Mouse (Mus musculus) limb, embryonic 15.5 days (tissue): ENCODE results near the gene Spc25. TPM values are rescaled to one million over a fixed set of nuclear protein-coding genes. Genes with fewer than 3 reads are reported as not detected.

Experiments used
- ATAC-seq: fragments of 200-750 bp; cut with Nextera tagmentation; 2 replicates; pipeline ENCODE4 v1.8.0; 2017; ENCODE audit warnings: low read depth, moderate TSS enrichment; ENCODE audit not compliant: insufficient number of reproducible peaks, low FRiP score, low TSS enrichment
- H3K27ac ChIP-seq: fragments of 300-500 bp; sonication (generic); 2 replicates; pipeline ENCODE4 v1.5.1; 2015; ENCODE audit warnings: moderate library complexity, mild to moderate bottlenecking, inconsistent platforms
- H3K27me3 ChIP-seq: fragments of 300-500 bp; sonication (generic); 2 replicates; pipeline ENCODE4 v1.6.1; 2015; ENCODE audit warnings: inconsistent platforms
- H3K36me3 ChIP-seq: fragments of 300-500 bp; sonication (generic); 2 replicates; pipeline ENCODE4 v1.6.1; 2015; ENCODE audit warnings: inconsistent platforms
- H3K4me1 ChIP-seq: fragments of 300-500 bp; sonication (generic); 2 replicates; pipeline ENCODE4 v1.6.1; 2015; ENCODE audit warnings: inconsistent platforms
- H3K4me2 ChIP-seq: fragments of 300-500 bp; sonication (generic); 2 replicates; pipeline ENCODE4 v1.6.1; 2015; ENCODE audit warnings: mild to moderate bottlenecking, inconsistent platforms
- H3K4me3 ChIP-seq: fragments of 300-500 bp; sonication (generic); 2 replicates; pipeline ENCODE4 v1.5.1; 2015; ENCODE audit warnings: mild to moderate bottlenecking, inconsistent platforms
- H3K9ac ChIP-seq: fragments of 300-500 bp; sonication (generic); 2 replicates; pipeline ENCODE4 v1.6.1; 2015; ENCODE audit warnings: inconsistent platforms
- H3K9me3 ChIP-seq: fragments of 300-500 bp; sonication (generic); 2 replicates; pipeline ENCODE4 v1.6.1; 2016; ENCODE audit warnings: inconsistent platforms
- WGBS: fragments of 180-500 bp; shearing (Covaris S2); methylation state at CpG from one replicate; pipeline ENCODE4 v1.1.7; 2015; 5-methylcytosine and 5-hydroxymethylcytosine counted together
- polyA plus RNA-seq: library from polyadenylated mRNA; unstranded; fragments of >200 nt; fragmentation: Nextera tagmentation; extraction: Ambion mirVana; gene quantifications from 2 replicates; pipeline ENCODE4 v1.2.1, GENCODE M21; 2015

Spc25 gene
- polyA plus RNA-seq, 1 experiment from 2014 or later: 132 TPM

DNA sequence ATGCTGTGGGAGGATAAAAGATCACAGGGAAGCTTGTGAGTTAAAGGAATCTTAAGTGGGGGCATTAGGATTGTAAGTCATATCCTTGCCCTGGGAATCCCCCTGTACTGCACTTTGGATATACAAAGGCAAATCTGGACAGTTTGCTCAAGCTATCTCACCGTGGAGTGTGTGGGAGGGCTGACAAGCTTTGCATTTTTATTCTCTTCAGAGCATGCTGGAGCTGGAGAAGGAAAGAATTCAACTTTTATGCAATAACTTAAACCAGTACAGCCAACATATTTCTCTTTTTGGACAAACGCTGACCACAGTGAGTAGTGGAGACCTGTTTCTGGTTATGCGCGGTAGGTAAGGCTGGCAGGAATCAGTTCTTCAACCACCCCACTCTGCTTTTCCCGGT, 30.7 kb downstream of the Spc25 start:
- no peak overlapping the region for H3K9ac ChIP-seq
- no peaks in the 10 kb centered on the region for H3K36me3 ChIP-seq
- H3K4me2 ChIP-seq: no peak overlapping the region
- 77% methylated on average over 5 of the region's 5 CpGs for WGBS
- H3K4me3 ChIP-seq: no peak overlapping the region
- H3K9me3 ChIP-seq: no peaks in the 10 kb centered on the region
- H3K27ac ChIP-seq: no peak overlapping the region
- ATAC-seq: no peak
- H3K27me3 ChIP-seq: no peaks in the 10 kb centered on the region
- H3K4me1 ChIP-seq: no peaks in the 10 kb centered on the region

DNA sequence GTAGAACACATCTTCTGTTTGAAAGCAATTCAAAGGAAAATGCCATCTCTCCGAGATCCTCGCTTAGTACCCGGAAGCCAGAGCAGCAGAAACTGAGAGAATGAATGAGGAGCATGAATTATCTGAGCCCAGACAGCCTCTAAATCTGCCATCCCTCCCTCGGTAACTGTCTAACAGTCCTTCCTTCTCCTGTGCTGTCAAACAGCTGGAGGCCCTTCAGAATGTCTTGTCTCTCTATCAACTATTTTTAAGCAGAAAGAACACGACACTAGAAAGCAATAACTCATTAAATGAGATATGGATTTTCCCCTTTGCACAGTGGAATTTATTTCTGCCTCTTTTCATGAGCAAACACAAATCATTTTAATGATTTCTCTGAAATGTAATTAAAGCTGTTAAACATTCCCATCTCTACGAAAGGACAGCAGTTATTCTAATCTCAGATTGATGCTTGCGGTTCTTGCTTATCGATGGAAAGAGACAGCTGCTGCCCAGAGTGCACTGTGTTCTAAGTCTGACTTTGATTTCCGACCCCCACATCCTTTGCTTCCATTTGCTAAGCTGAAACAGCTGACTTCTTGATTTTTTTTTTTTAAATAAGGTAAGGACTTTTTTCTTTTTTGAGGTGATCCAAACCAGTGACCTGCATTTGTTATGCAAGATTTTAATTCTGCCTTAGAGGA, 35.5 kb downstream of the Spc25 start:
- Histone ChIP-seq H3K36me3 (no peaks in the 10 kb centered on the region), H3K27ac (no peak overlapping the region), H3K4me3 (no peak overlapping the region), H3K4me1 (no peaks in the 10 kb centered on the region), H3K9ac (no peak overlapping the region), H3K4me2 (no peak overlapping the region), H3K27me3 (no peaks in the 10 kb centered on the region), H3K9me3 (no peaks in the 10 kb centered on the region)
- 50% methylated on average over 9 of the region's 9 CpGs for WGBS
- ATAC-seq: no peak

DNA sequence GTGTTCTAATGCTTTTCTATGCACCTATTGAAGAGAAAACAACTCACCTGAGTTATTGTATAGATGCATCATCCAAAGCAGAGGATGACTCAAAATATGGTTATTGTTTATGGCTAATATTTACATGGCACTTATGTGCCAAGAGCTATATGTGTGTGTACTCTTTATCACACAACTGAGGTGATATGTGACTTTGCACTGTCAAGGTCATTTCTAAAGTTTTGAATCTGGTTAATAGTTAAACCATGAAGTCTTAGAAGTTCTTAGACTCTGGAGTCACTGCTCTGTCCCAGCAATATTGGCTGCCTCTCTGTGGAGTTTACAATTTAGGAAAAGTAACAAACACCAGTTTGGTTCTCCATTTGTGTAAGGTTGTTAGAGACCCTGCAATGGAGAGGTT, 47.1 kb downstream of the Spc25 start:
- H3K27me3 ChIP-seq: no peaks in the 10 kb centered on the region
- no peak overlapping the region for H3K4me3 ChIP-seq
- H3K9ac ChIP-seq: no peak overlapping the region
- no peak overlapping the region for H3K27ac ChIP-seq
- no peaks in the 10 kb centered on the region for H3K4me1 ChIP-seq
- no peak for ATAC-seq
- no peaks in the 10 kb centered on the region for H3K9me3 ChIP-seq
- no peak overlapping the region for H3K4me2 ChIP-seq
- no peaks in the 10 kb centered on the region for H3K36me3 ChIP-seq

DNA sequence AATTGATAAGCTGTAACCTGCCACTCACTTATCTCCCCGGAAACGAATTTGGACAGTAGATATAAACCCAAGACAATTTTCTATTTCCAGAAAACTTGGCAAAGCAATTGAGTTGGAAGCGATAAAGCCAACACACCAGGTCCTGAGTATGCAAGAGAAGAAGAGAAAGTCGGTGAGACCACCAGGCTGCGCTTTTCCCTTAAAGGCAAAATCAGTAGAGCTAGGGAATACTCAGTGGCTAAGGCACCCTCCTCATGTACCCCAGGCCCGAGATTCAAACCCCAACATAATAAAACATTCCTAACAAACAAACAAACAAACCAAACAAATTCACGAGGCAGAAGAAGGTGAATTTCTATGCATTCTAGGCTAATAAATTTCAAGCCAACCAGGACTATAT, 49.7 kb downstream of the Spc25 start:
- Histone ChIP-seq H3K4me3 (no peak overlapping the region), H3K27me3 (no peaks in the 10 kb centered on the region), H3K4me1 (no peaks in the 10 kb centered on the region), H3K9ac (no peak overlapping the region), H3K36me3 (no peaks in the 10 kb centered on the region), H3K9me3 (no peaks in the 10 kb centered on the region), H3K4me2 (no peak overlapping the region), H3K27ac (no peak overlapping the region)
- no peak for ATAC-seq
- WGBS: 57% methylated on average over 7 of the region's 7 CpGs

DNA sequence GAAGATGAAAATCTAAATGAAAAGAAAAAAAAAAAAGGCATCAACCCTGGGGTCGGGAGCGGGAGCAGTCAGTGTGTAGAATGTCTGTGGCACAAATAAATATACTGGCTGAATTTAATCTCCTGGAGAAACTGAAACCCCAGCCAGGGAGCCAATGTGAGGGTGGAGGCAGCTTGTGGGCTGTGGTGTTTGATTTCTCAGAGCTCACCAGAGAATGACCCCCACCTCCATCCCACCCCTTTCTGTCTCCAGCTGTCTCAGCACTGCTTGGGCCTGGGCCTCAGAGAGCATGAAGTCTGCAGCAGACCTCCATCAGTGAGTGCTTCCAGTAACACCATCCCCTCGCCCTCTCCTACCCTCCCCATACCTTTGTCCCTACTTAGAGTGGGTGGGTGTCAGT, 50.1 kb downstream of the Spc25 start:
- Histone ChIP-seq H3K27me3 (no peaks in the 10 kb centered on the region), H3K27ac (no peak overlapping the region), H3K4me3 (no peak overlapping the region), H3K9me3 (no peaks in the 10 kb centered on the region), H3K4me1 (no peaks in the 10 kb centered on the region), H3K4me2 (no peak overlapping the region), H3K9ac (no peak overlapping the region), H3K36me3 (no peaks in the 10 kb centered on the region)
- ATAC-seq: peak; percentile 44; the same call in 1 of the 2 replicates
- WGBS: 49% methylated on average over 3 of the region's 3 CpGs

DNA sequence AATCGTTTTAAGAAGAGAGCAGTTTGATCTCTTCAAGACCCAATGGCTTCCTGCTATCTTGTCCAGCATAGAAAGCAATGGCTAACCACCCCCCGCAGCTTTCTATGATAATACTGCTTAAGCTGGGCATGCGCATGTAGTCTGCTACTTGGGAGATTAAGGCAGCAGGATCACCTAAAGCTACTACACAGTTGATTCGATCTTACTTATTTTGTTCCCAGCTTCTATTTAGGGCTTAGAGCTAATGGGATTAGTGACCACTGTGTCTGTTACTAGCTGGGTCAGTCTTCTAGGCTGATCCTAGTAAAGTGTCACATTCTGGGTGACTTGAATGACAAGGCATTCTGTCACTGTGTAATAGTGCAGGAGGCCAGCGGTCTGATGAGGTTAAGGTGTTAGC, 55.2 kb downstream of the Spc25 start:
- Histone ChIP-seq H3K27ac (no peak overlapping the region), H3K9ac (no peak overlapping the region), H3K4me3 (no peak overlapping the region), H3K9me3 (no peaks in the 10 kb centered on the region), H3K4me2 (no peak overlapping the region), H3K4me1 (no peaks in the 10 kb centered on the region), H3K27me3 (no peaks in the 10 kb centered on the region), H3K36me3 (no peaks in the 10 kb centered on the region)
- 81% methylated on average over 5 of the region's 5 CpGs for WGBS
- ATAC-seq: no peak

DNA sequence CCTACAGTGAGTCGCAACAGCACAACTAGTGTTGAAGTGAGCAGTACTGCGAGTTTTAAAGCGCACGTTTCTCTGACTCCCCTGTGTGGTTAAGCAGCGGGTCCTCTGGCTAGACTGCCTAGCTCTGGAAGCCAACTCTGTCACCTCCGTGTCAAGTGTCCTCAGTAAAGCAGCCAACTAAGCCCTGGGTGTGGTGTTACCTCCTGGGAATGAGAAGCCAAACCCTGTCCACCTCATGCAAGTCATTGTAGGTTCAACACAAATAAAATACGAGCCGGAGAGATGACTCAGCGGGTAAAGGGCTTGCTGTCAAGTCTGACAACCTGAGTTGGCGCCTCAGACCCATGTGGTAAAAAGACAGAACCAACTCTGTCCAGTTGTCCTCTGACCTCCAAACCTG, 56.8 kb downstream of the Spc25 start:
- Histone ChIP-seq H3K4me2 (no peak overlapping the region), H3K36me3 (no peaks in the 10 kb centered on the region), H3K4me3 (no peak overlapping the region), H3K9me3 (no peaks in the 10 kb centered on the region), H3K27me3 (no peaks in the 10 kb centered on the region), H3K9ac (no peak overlapping the region), H3K4me1 (no peaks in the 10 kb centered on the region), H3K27ac (no peak overlapping the region)
- 0 out of 2 replicates have a peak, but pooled peaks have one; percentile 55 for ATAC-seq
- WGBS: 78% methylated on average over 10 of the region's 10 CpGs

DNA sequence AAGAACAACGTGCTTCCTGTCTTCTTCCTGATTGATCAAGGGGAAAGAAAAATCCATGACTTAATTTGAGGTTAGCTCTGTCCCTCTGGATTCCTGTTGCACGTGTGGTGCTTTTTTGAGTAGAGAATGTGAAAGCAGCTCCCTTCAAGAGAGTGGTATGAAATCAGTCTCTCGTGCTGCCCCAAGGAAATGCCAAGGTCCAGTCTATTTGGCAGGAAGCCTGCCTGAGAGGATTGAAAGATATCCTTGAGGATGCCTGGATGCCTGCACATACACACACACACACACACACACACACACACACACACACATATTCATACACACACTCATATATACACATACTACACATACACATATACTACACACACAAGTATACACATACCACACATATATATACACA, 57.3 kb downstream of the Spc25 start:
- Histone ChIP-seq H3K9me3 (no peaks in the 10 kb centered on the region), H3K4me2 (no peak overlapping the region), H3K36me3 (no peaks in the 10 kb centered on the region), H3K27me3 (no peaks in the 10 kb centered on the region), H3K27ac (no peak overlapping the region), H3K9ac (no peak overlapping the region), H3K4me1 (no peaks in the 10 kb centered on the region), H3K4me3 (no peak overlapping the region)
- 0 out of 2 replicates have a peak, but pooled peaks have one; percentile 14 for ATAC-seq
- 57% methylated on average over 3 of the region's 3 CpGs for WGBS

Other genes starting within 250 kb of the Spc25 start
- gene Nostrin, start 70.4 kb downstream of the Spc25 start, polyA plus RNA-seq: 1.0 and 1.7 TPM in 2 replicates
- gene G6pc2, start 4.9 kb upstream of the Spc25 start, polyA plus RNA-seq: not detected in 2 replicates
- not detected in 2 replicates for gene Abcb11, start 136.4 kb upstream of the Spc25 start, polyA plus RNA-seq
- 0.11 and 0.15 TPM in 2 replicates for gene Dhrs9, start 174.3 kb upstream of the Spc25 start, polyA plus RNA-seq